Mouse (Mus musculus): ENCODE results near the gene P4htm.

DNA sequence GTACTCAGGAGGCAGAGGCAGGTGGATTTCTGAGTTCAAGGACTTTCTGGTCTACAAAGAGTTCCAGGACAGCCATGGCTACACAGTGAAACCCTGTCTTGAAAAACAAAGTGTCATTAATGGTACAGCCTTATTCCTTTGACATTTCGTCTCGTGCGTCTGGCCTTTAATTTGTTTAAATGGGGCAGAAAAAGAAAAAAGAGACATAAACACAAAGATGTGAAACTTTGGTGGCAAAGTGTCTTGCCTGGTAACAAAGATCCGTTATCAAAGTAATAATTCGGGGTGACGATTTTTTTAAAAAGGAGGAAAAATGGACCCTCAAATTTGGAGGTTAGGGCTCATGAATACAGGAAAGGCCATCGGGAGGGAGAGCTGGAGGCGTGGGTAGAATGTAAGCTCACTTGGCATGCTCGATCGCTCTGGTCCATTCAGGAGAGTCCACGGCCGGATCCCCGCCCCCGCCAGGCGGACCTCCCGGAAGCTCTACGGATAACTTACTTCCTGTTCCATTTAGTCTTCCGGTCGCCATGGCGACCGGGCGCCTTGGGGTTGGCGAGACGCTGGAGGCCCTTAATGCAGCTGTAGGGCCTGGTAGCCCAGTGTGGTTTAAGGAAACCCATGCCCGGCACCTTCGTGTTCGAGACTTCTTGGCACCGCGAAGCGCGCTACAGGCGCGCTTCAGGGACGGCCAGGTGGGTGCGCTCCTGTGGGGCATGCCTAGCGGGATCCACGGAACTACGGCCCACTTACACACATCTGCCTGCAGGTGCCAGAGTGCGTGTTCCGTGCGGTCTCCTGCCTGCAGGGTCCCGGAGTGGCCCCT lies 27.9 kb downstream of the P4htm start, which contains the start of gene Dalrd3:
- no peak for TF ChIP-seq CTCF (IDR thresholded peaks at IDR 0.05)
- TF ChIP-seq EP300 (IDR thresholded peaks at IDR 0.05) = peak; percentile 17; the same call in 1 of the 2 replicates
